Mouse (Mus musculus): ENCODE results near the gene Cdx2.

DNA sequence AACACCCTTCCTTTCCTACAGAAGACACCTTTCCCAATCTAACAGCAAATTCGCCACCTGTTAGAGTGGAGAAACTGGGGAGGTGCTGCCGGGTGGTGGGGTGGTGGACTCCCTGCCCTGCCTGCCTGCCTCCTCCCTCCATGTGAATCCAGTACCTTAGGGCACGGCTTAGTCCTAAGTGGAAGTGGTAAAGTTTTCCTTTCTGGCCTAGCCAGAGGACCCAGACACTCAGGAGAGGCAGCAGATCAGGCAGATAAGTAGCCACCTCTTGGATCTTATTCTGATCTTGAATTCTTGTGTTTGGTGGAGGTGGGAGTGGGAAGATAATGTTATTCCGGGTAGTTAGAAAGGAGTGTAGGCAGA lies 7.1 kb downstream of the Cdx2 start:
- TF ChIP-seq CTCF (IDR thresholded peaks at IDR 0.05; ENCODE audit: control insufficient read depth, insufficient read depth, insufficient read length) (no peak), FOSL1 (IDR thresholded peaks at IDR 0.05; ENCODE audit: insufficient read depth, low read length, poor library complexity, severe bottlenecking) (no peak), USF1 (IDR thresholded peaks at IDR 0.05; ENCODE audit: low read depth) (no peak), MYOG (IDR thresholded peaks at IDR 0.05; ENCODE audit: control insufficient read depth, extremely low read depth, insufficient read length) (no peak), MYOD1 (IDR thresholded peaks at IDR 0.05; ENCODE audit: control insufficient read depth, insufficient read length, low read depth) (no peak), MAX (IDR thresholded peaks at IDR 0.05) (no peak), CEBPB (IDR thresholded peaks at IDR 0.05; ENCODE audit: low read depth) (no peak)
